Mouse (Mus musculus) megakaryocyte, embryonic 14.5 days (primary cell): Measurements from ENCODE around the gene Barhl1.

Experiments
- FLI1 ChIP-seq: IDR thresholded peaks from 2 replicates; pipeline ENCODE4 v1.6.1; 2012; ENCODE audit warnings: low read length, inconsistent platforms, mixed read lengths
- GATA1 ChIP-seq: IDR thresholded peaks from 3 replicates; pipeline ENCODE4 v1.6.1; 2012; ENCODE audit warnings: mixed read lengths, low read length, inconsistent platforms, borderline replicate concordance

- TF ChIP-seq GATA1 (no peak), FLI1 (no peak)
Observed at GRCm38 (mm10) chr2:28909818-28910710, 6.4 kb downstream of the Barhl1 start.
